Mouse (Mus musculus) hindbrain, embryonic 16.5 days (tissue): ENCODE measurements around the gene Sppl2a. TPM values are rescaled to one million over a fixed set of nuclear protein-coding genes. Genes with fewer than 3 reads are reported as not detected.

Experiments
- microRNA-seq: library from miRNA; unstranded; fragments of <30 nt; microRNA quantifications from one replicate; pipeline ENCODE4, GENCODE M21; 2017
- polyA plus RNA-seq: library from polyadenylated mRNA; unstranded; fragments of >200 nt; fragmentation: Nextera tagmentation; extraction: Ambion mirVana; gene quantifications from 2 replicates; pipeline ENCODE4 v1.2.1, GENCODE M21; 2015

Sppl2a gene
- polyA plus RNA-seq, 1 experiment from 2014 or later: 37.4 TPM

Small RNA genes lying within 50 kb of the gene (microRNA-seq; reads per million reads assigned to microRNA genes)
- 0.62 reads per million for gene Mir3473g

Other genes with a start within 250 kb of the Sppl2a start
- gene Usp8, start 225.9 kb downstream of the Sppl2a start, polyA plus RNA-seq: 28.7 and 31.7 TPM in 2 replicates
- gene Usp50, start 149.8 kb downstream of the Sppl2a start, polyA plus RNA-seq: 1.8 and 2.1 TPM in 2 replicates
- gene Trpm7, start 57.0 kb downstream of the Sppl2a start, polyA plus RNA-seq: 28.6 and 28.8 TPM in 2 replicates
- gene Ap4e1, start 75.5 kb upstream of the Sppl2a start, polyA plus RNA-seq: 9.8 and 11.6 TPM in 2 replicates
- 30.4 and 30.9 TPM in 2 replicates for gene Blvra, start 137.4 kb upstream of the Sppl2a start, polyA plus RNA-seq
- gene Ncaph, start 200.7 kb upstream of the Sppl2a start, polyA plus RNA-seq: 14.5 and 19.8 TPM in 2 replicates
- gene Itpripl1, start 210.2 kb upstream of the Sppl2a start, polyA plus RNA-seq: 11.0 and 12.4 TPM in 2 replicates